Mouse (Mus musculus) limb, embryonic 14.5 days (tissue): ENCODE measurements at regions not wholly inside any gene's neighbourhood (a gene's known extent, or its start where the extent isn't known, plus 50 kb on each side); places are given as distances from the start of the nearest gene placed in this dataset.

Source experiments
- ATAC-seq: fragments of 200-750 bp; cut with Nextera tagmentation; 2 replicates; pipeline ENCODE4 v1.8.0; 2017; ENCODE audit warnings: low read depth, moderate number of reproducible peaks, moderate TSS enrichment; ENCODE audit not compliant: low FRiP score
- DNase-seq: peaks from one replicate; pipeline ENCODE4 v3.0.0-alpha.2; 2015; ENCODE audit warnings: low spot score
- H3K27ac ChIP-seq: fragments of 300-500 bp; sonication (generic); replicated peaks from 2 replicates; pipeline ENCODE4 v1.5.1; 2014; ENCODE audit warnings: low read depth, mild to moderate bottlenecking, low read length, moderate library complexity, mixed read lengths
- H3K27me3 ChIP-seq: fragments of 300-500 bp; sonication (generic); 2 replicates; pipeline ENCODE4 v1.6.1; 2014; ENCODE audit warnings: low read length, mixed read lengths; ENCODE audit not compliant: control insufficient read depth, insufficient read depth
- H3K36me3 ChIP-seq: fragments of 300-500 bp; sonication (generic); 2 replicates; pipeline ENCODE4 v1.6.1; 2014; ENCODE audit warnings: mild to moderate bottlenecking, low read length, moderate library complexity, mixed read lengths; ENCODE audit not compliant: control insufficient read depth, insufficient read depth
- H3K4me1 ChIP-seq: fragments of 300-500 bp; sonication (generic); 2 replicates; pipeline ENCODE4 v1.6.1; 2014; ENCODE audit warnings: antibody characterized with exemption, low read length, mixed read lengths; ENCODE audit not compliant: control insufficient read depth, insufficient read depth
- H3K4me2 ChIP-seq: fragments of 300-500 bp; sonication (generic); replicated peaks from 2 replicates; pipeline ENCODE4 v1.6.1; 2014; ENCODE audit warnings: low read depth, mild to moderate bottlenecking, low read length, moderate library complexity; ENCODE audit not compliant: severe bottlenecking
- H3K4me3 ChIP-seq: fragments of 300-500 bp; sonication (generic); replicated peaks from 2 replicates; pipeline ENCODE4 v1.5.1; 2014; ENCODE audit warnings: low read length
- H3K9ac ChIP-seq: fragments of 300-500 bp; sonication (generic); 2 replicates; pipeline ENCODE4 v1.6.1; 2014; ENCODE audit warnings: mild to moderate bottlenecking, low read depth, low read length, moderate library complexity; ENCODE audit not compliant: severe bottlenecking
- H3K9me3 ChIP-seq: fragments of 300-500 bp; sonication (generic); 2 replicates; pipeline ENCODE4 v1.6.1; 2016; ENCODE audit warnings: low read length; ENCODE audit not compliant: control insufficient read depth
- POLR2A ChIP-seq: fragments of 200-500 bp; IDR thresholded peaks from 2 replicates; pipeline ENCODE4 v1.8.0; 2012; ENCODE audit warnings: inconsistent platforms, mild to moderate bottlenecking, moderate library complexity, borderline replicate concordance; ENCODE audit not compliant: insufficient read depth, insufficient read length; ENCODE audit errors: extremely low read depth
- WGBS: fragments of 180-500 bp; shearing (Covaris S2); extraction: QIAGEN DNeasy Blood & Tissue Kit; methylation state at CpG from one replicate; pipeline ENCODE4 v1.1.7; 2014; 5-methylcytosine and 5-hydroxymethylcytosine counted together

DNA sequence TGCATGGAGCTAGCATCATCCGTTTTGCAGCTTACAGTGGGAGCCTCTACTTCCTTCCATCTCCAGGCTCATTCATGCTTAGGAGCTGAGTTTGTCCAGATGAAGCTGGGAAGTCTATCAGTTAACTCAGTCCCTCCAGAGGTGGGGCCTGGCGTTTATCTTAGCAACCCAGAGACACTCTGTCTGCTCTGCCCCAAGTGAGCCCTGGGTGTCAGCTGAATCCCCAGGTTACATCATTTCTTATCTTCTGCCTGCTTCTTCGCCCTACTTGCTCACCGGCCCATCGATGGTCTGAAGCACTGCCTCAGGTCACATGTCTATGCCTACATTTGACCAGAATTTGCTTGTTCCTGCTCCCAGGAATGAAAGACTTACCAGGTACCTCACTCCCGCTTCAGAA, 156.3 kb downstream of the Pik3r1 start:
- H3K4me3 ChIP-seq: no peak overlapping the region
- no peak overlapping the region for H3K27ac ChIP-seq
- no peaks in the 10 kb centered on the region for H3K9me3 ChIP-seq
- H3K27me3 ChIP-seq: no peaks in the 10 kb centered on the region
- H3K36me3 ChIP-seq: no peaks in the 10 kb centered on the region
- H3K9ac ChIP-seq: no peak overlapping the region
- TF ChIP-seq POLR2A: no peak
- ATAC-seq (no peak), DNase-seq (no peak)
- no peak overlapping the region for H3K4me2 ChIP-seq
- 82% methylated on average over 6 of the region's 6 CpGs for whole genome bisulfite sequencing
- peaks cover 5% of the 10 kb centered on the region; the same call in 1 of the 2 replicates for H3K4me1 ChIP-seq

DNA sequence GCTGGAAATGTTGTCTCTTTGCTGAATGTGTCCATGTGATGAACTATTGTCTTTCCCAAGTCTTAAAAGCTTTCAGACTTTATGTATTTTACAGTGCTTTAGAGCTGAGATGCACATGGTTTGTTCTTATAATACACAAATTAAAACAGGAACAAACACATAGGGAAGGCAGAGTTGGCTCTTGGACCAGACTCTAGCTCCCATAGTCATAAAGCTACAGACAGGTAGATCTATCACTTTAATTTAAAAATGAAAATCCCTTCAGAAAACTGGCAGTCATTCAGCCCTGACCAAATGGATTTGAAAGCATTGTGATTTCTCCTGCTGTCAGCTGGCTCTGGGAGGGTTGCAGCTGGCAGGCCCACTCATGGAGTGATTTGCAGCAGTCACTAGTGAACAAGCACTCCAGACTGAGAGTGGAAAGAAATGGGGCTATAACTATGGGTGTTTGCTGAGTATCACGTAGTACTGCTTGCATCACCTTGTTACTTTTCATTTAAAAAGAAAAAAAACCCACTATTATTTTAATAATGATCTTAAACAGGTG, 161.8 kb downstream of the Pik3r1 start:
- Histone ChIP-seq H3K36me3 (no peaks in the 10 kb centered on the region), H3K4me1 (peaks cover 7% of the 10 kb centered on the region; the same call in 1 of the 2 replicates), H3K9me3 (no peaks in the 10 kb centered on the region), H3K9ac (no peak overlapping the region), H3K27ac (no peak overlapping the region), H3K4me2 (no peak overlapping the region), H3K27me3 (no peaks in the 10 kb centered on the region), H3K4me3 (no peak overlapping the region)
- ATAC-seq (no peak), DNase-seq (peak; percentile 32)
- TF ChIP-seq POLR2A: no peak
- 42% methylated on average over 1 of the region's 1 CpGs for WGBS

DNA sequence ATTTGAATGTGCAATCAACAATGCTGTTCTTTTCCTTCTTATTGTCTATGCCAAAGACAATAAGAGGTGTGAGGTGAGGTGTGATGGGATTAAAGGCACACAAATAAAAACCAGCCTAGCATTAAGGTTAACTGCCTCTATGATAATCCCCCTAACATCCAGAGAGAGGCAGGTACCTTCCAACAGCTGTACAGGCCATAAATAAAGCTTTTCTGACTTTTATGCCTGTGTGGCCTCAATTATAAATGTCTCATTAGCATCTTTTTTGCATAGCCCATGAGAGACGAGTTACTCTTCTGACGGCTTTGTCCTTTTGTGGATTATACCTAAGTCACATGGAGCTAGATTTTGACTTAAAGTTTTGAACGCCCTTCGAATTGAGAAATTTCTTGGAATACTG, 162.3 kb downstream of the Pik3r1 start:
- H3K9me3 ChIP-seq: no peaks in the 10 kb centered on the region
- H3K9ac ChIP-seq: no peak overlapping the region
- 79% methylated on average over 4 of the region's 4 CpGs for WGBS
- no peak for DNase-seq
- H3K36me3 ChIP-seq: no peaks in the 10 kb centered on the region
- TF ChIP-seq POLR2A: no peak
- no peak overlapping the region for H3K4me3 ChIP-seq
- H3K27me3 ChIP-seq: no peaks in the 10 kb centered on the region
- no peak for ATAC-seq
- peaks cover 7% of the 10 kb centered on the region; the same call in 1 of the 2 replicates for H3K4me1 ChIP-seq
- H3K4me2 ChIP-seq: no peak overlapping the region
- H3K27ac ChIP-seq: no peak overlapping the region

DNA sequence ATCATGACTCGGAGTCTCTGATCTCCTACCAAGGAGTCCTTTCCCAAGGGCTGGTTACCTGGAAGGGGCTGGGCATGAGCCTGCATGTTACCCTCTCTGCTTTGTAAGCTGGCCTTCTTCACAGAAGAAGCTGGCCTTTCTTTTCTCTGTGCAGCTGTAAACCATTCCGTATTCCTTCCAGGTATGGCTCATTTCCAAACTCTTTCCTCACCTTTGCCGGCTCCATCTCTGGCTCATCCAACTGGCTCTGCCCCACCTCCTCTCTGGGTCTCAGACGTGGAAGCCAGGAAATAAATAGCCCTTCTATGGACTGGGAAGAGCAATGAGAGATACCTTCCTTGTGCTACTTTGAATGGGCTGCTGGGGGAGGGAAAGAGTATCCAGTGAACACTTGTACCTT, 163.0 kb downstream of the Pik3r1 start:
- DNase-seq: no peak
- no peak overlapping the region for H3K9ac ChIP-seq
- no peaks in the 10 kb centered on the region for H3K36me3 ChIP-seq
- no peak overlapping the region for H3K4me2 ChIP-seq
- H3K27me3 ChIP-seq: no peaks in the 10 kb centered on the region
- no peak for TF ChIP-seq POLR2A
- no peak overlapping the region for H3K27ac ChIP-seq
- H3K4me1 ChIP-seq: peaks cover 7% of the 10 kb centered on the region; the same call in 1 of the 2 replicates
- no peaks in the 10 kb centered on the region for H3K9me3 ChIP-seq
- no peak overlapping the region for H3K4me3 ChIP-seq
- 62% methylated on average over 4 of the region's 4 CpGs for WGBS
- no peak for ATAC-seq

DNA sequence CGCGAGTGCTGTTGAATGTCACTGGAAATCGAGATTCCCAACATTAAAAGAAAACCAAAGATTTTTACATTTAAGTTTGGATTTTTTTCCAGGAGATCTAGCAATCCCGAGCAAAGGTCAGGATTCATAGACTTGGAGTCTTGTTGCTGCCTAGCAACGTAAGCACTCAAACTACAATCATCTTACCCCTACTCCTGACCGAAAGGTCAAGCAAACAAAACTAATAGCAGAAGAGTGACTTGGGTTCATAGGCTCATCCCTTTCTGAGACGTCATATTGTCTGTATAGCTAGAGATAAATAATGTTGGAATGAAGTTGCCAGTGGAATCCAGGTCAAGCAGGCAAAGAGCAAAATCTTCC, 169.9 kb downstream of the Pik3r1 start:
- peaks cover 4% of the 10 kb centered on the region; the same call in 1 of the 2 replicates for H3K4me1 ChIP-seq
- H3K27me3 ChIP-seq: no peaks in the 10 kb centered on the region
- no peaks in the 10 kb centered on the region for H3K9me3 ChIP-seq
- no peaks in the 10 kb centered on the region for H3K36me3 ChIP-seq
- H3K9ac ChIP-seq: no peak overlapping the region
- WGBS: 89% methylated on average over 7 of the region's 7 CpGs
- no peak overlapping the region for H3K4me2 ChIP-seq
- ATAC-seq (no peak), DNase-seq (no peak)
- H3K4me3 ChIP-seq: no peak overlapping the region
- no peak overlapping the region for H3K27ac ChIP-seq
- TF ChIP-seq POLR2A: no peak
